Mouse (Mus musculus) heart, adult 2 months (tissue): ENCODE data around the gene Tnfsf13. TPM values are rescaled to one million over a fixed set of nuclear protein-coding genes. Genes with fewer than 3 reads are reported as not detected.

Source experiments
- DNase-seq, 2 experiments: peaks; one replicate each; pipeline ENCODE4 v3.0.0; 2021
- H3K27ac ChIP-seq: fragments of 200-600 bp; 2 replicates; pipeline ENCODE4 v1.8.1; 2022
- H3K27me3 ChIP-seq: fragments of 200-500 bp; 2 replicates; pipeline ENCODE4 v1.6.1; 2012; ENCODE audit warnings: mild to moderate bottlenecking, low read length, inconsistent platforms, mixed read lengths; ENCODE audit not compliant: control insufficient read depth, insufficient read depth
- H3K36me3 ChIP-seq: fragments of 200-500 bp; 2 replicates; pipeline ENCODE4 v1.6.1; 2012; ENCODE audit warnings: low read length, inconsistent platforms; ENCODE audit not compliant: control insufficient read depth, insufficient read depth
- H3K4me1 ChIP-seq: fragments of 200-500 bp; 2 replicates; pipeline ENCODE4 v1.6.1; 2011; ENCODE audit warnings: low read length; ENCODE audit not compliant: control insufficient read depth, insufficient read depth
- H3K4me3 ChIP-seq: fragments of 200-600 bp; 2 replicates; pipeline ENCODE4 v1.8.1; 2022
- H3K79me2 ChIP-seq: fragments of 200-500 bp; replicated peaks from 2 replicates; pipeline ENCODE4 v1.6.1; 2012; ENCODE audit warnings: mild to moderate bottlenecking, inconsistent platforms, low read length, moderate library complexity, mixed read lengths; ENCODE audit not compliant: control insufficient read depth, insufficient read depth
- H3K9ac ChIP-seq: fragments of 200-500 bp; 2 replicates; pipeline ENCODE4 v1.6.1; 2012; ENCODE audit warnings: low read depth, mild to moderate bottlenecking, control low read depth, inconsistent platforms, low read length, mixed read lengths
- CTCF ChIP-seq: fragments of 200-600 bp; IDR thresholded peaks from 2 replicates; pipeline ENCODE4 v1.8.1; 2022; ENCODE audit warnings: antibody characterized with exemption, mild to moderate bottlenecking, moderate library complexity
- EP300 ChIP-seq: fragments of 200-500 bp; IDR thresholded peaks from 2 replicates; pipeline ENCODE4 v1.6.1; 2011; ENCODE audit warnings: low read depth, low read length, control low read depth; ENCODE audit not compliant: insufficient read depth
- POLR2A ChIP-seq: fragments of 200-500 bp; IDR thresholded peaks from 2 replicates; pipeline ENCODE4 v1.6.1; 2011; ENCODE audit warnings: mild to moderate bottlenecking, low read depth, low read length, control low read depth; ENCODE audit not compliant: insufficient read depth
- WGBS: fragments of 180-500 bp; shearing (Covaris S2); methylation state at CpG from one replicate; pipeline ENCODE4 v1.1.7; 2018; 5-methylcytosine and 5-hydroxymethylcytosine counted together
- intact Hi-C: fragments of 180-260 bp; cut with DNase I; formaldehyde crosslinking; loops from one replicate; pipeline ENCODE4 v1.15.1; 2025
- polyA plus RNA-seq: library from polyadenylated mRNA; depleted of rRNA; stranded (reverse); fragments of >200 nt; gene quantifications from 2 replicates; pipeline ENCODE4 v1.2.3, GENCODE M21; 2012
- total RNA-seq, 2 experiments: library from RNA; stranded (reverse); gene quantifications; 2 replicates each; pipeline ENCODE4 v1.2.3; 2021

Gene Tnfsf13
- total and polyA plus RNA-seq, 3 experiments, result 1.4 to 3.2 (median 2.9) TPM

GRCm38 (mm10) chr11:69680136-69680855 is 5.3 kb downstream of the Tnfsf13 start:
- no peaks in the 10 kb centered on the region for H3K79me2 ChIP-seq
- DNase-seq, result no peak
- no peak overlapping the region for H3K9ac ChIP-seq
- TF ChIP-seq CTCF (no peak), POLR2A (no peak), EP300 (no peak)
- H3K4me3 ChIP-seq, result no peak overlapping the region
- H3K27ac ChIP-seq, result no peak overlapping the region
- intact Hi-C loops, result loop anchor here (5.0 kb wide), 1 partner anchor 98 kb away; the partner anchor contains the start of genes Trp53 and Wrap53
- no peaks in the 10 kb centered on the region for H3K36me3 ChIP-seq
- peaks cover 9% of the 10 kb centered on the region for H3K4me1 ChIP-seq
- 87% methylated on average over 30 of the region's 30 CpGs for WGBS
- no peaks in the 10 kb centered on the region for H3K27me3 ChIP-seq

GRCm38 (mm10) chr11:69679144-69679543 is 6.4 kb downstream of the Tnfsf13 start:
- TF ChIP-seq EP300 (no peak), CTCF (no peak), POLR2A (no peak)
- intact Hi-C loops, result no loop called here
- H3K27me3 ChIP-seq, result no peaks in the 10 kb centered on the region
- no peak overlapping the region for H3K9ac ChIP-seq
- H3K4me3 ChIP-seq, result no peak overlapping the region
- H3K36me3 ChIP-seq, result no peaks in the 10 kb centered on the region
- no peak for DNase-seq
- no peaks in the 10 kb centered on the region for H3K79me2 ChIP-seq
- WGBS, result 85% methylated on average over 2 of the region's 2 CpGs
- peaks cover 4% of the 10 kb centered on the region for H3K4me1 ChIP-seq
- no peak overlapping the region for H3K27ac ChIP-seq

GRCm38 (mm10) chr11:69672211-69672706 is 13.3 kb downstream of the Tnfsf13 start, which contains the start of gene Eif4a1:
TSS of gene Eif4a1 (minus strand) at chr11:69672423.
- peaks cover 18% of the 10 kb centered on the region for H3K36me3 ChIP-seq
- H3K9ac ChIP-seq, result peak within 1 kb of the TSS; percentile 92
- TF ChIP-seq EP300 (peak; percentile 43), POLR2A (peak; percentile 99), CTCF (0 out of 2 replicates have a peak, but pooled peaks have one; percentile 13)
- WGBS, result under 1% methylated on average over 36 of the region's 36 CpGs
- DNase-seq, result peak; percentile 100
- peaks cover 5% of the 10 kb centered on the region for H3K4me1 ChIP-seq
- peak within 1 kb of the TSS; percentile 95 for H3K27ac ChIP-seq
- intact Hi-C loops, result loop anchor here (1.0 kb wide), 1 partner anchor 9 kb away; no protein-coding TSS in a partner anchor
- H3K79me2 ChIP-seq, result no peaks in the 10 kb centered on the region
- H3K27me3 ChIP-seq, result no peaks in the 10 kb centered on the region
- H3K4me3 ChIP-seq, result peak within 1 kb of the TSS; percentile 85

GRCm38 (mm10) chr11:69671726-69672124 is 13.9 kb downstream of the Tnfsf13 start:
- peak overlapping the region; percentile 92 for H3K9ac ChIP-seq
- peaks cover 5% of the 10 kb centered on the region for H3K4me1 ChIP-seq
- H3K36me3 ChIP-seq, result peaks cover 18% of the 10 kb centered on the region
- no peak for DNase-seq
- peak overlapping the region; percentile 95 for H3K27ac ChIP-seq
- WGBS, result under 1% methylated on average over 43 of the region's 43 CpGs
- peak overlapping the region; percentile 85 for H3K4me3 ChIP-seq
- intact Hi-C loops, result loop anchor here (1.0 kb wide), 1 partner anchor 10 kb away; no protein-coding TSS in a partner anchor
- no peaks in the 10 kb centered on the region for H3K27me3 ChIP-seq
- TF ChIP-seq POLR2A, result no peak
- no peak for TF ChIP-seq CTCF
- TF ChIP-seq EP300, result no peak
- H3K79me2 ChIP-seq, result no peaks in the 10 kb centered on the region

GRCm38 (mm10) chr11:69670786-69671725 is 14.5 kb downstream of the Tnfsf13 start:
- WGBS, result 1% methylated on average over 61 of the region's 61 CpGs
- peak overlapping the region; percentile 92 for H3K9ac ChIP-seq
- intact Hi-C loops, result no loop called here
- TF ChIP-seq POLR2A (peak; percentile 42), EP300 (peak; percentile 71), CTCF (no peak)
- H3K36me3 ChIP-seq, result peaks cover 18% of the 10 kb centered on the region
- peak; percentile 95 to 96 for DNase-seq
- peak overlapping the region; percentile 85 for H3K4me3 ChIP-seq
- H3K79me2 ChIP-seq, result no peaks in the 10 kb centered on the region
- no peaks in the 10 kb centered on the region for H3K27me3 ChIP-seq
- peaks cover 5% of the 10 kb centered on the region for H3K4me1 ChIP-seq
- peak overlapping the region; percentile 95 for H3K27ac ChIP-seq
